Mouse (Mus musculus) neural tube, embryonic 14.5 days (tissue): Measurements from ENCODE around the gene Ptcd1. TPM values are rescaled to one million over a fixed set of nuclear protein-coding genes. Genes with fewer than 3 reads are reported as not detected.

Experiments
- ATAC-seq: fragments of 200-750 bp; cut with Nextera tagmentation; 2 replicates; pipeline ENCODE4 v1.8.0; 2017; ENCODE audit warnings: low read depth, mild to moderate bottlenecking, moderate TSS enrichment, moderate library complexity
- H3K27ac ChIP-seq: fragments of 300-500 bp; sonication (generic); 2 replicates; pipeline ENCODE4 v1.5.1; 2014; ENCODE audit warnings: low read depth, mild to moderate bottlenecking, control low read depth, low read length, moderate library complexity, mixed read lengths
- H3K27me3 ChIP-seq: fragments of 300-500 bp; sonication (generic); 2 replicates; pipeline ENCODE4 v1.6.1; 2014; ENCODE audit warnings: low read length; ENCODE audit not compliant: control insufficient read depth, insufficient read depth
- H3K36me3 ChIP-seq: fragments of 300-500 bp; sonication (generic); 2 replicates; pipeline ENCODE4 v1.6.1; 2014; ENCODE audit warnings: low read length, mixed read lengths; ENCODE audit not compliant: control insufficient read depth, insufficient read depth
- H3K4me1 ChIP-seq: fragments of 300-500 bp; sonication (generic); 2 replicates; pipeline ENCODE4 v1.6.1; 2014; ENCODE audit warnings: low read length; ENCODE audit not compliant: control insufficient read depth, insufficient read depth
- H3K4me2 ChIP-seq: fragments of 300-500 bp; sonication (generic); 2 replicates; pipeline ENCODE4 v1.6.1; 2014; ENCODE audit warnings: mild to moderate bottlenecking, low read depth, low read length, control low read depth
- H3K4me3 ChIP-seq: fragments of 300-500 bp; sonication (generic); 2 replicates; pipeline ENCODE4 v1.5.1; 2014; ENCODE audit warnings: low read depth, low read length, control low read depth, mixed read lengths
- H3K9ac ChIP-seq: fragments of 300-500 bp; sonication (generic); replicated peaks from 2 replicates; pipeline ENCODE4 v1.6.1; 2014; ENCODE audit warnings: low read depth, mild to moderate bottlenecking, control low read depth, low read length, mixed read lengths
- H3K9me3 ChIP-seq: fragments of 300-500 bp; sonication (generic); 2 replicates; pipeline ENCODE4 v1.6.1; 2016; ENCODE audit warnings: low read length; ENCODE audit not compliant: control insufficient read depth
- WGBS: fragments of 180-500 bp; shearing (Covaris S2); extraction: QIAGEN DNeasy Blood & Tissue Kit; methylation state at CpG from one replicate; pipeline ENCODE4 v1.1.7; 2014; 5-methylcytosine and 5-hydroxymethylcytosine counted together
- polyA plus RNA-seq: library from polyadenylated mRNA; unstranded; fragments of >200 nt; fragmentation: Nextera tagmentation; extraction: Ambion mirVana; gene quantifications from 2 replicates; pipeline ENCODE4 v1.2.1, GENCODE M21; 2014

Ptcd1 gene
- polyA plus RNA-seq, 1 experiment from 2014 or later: 15.9 TPM

DNA sequence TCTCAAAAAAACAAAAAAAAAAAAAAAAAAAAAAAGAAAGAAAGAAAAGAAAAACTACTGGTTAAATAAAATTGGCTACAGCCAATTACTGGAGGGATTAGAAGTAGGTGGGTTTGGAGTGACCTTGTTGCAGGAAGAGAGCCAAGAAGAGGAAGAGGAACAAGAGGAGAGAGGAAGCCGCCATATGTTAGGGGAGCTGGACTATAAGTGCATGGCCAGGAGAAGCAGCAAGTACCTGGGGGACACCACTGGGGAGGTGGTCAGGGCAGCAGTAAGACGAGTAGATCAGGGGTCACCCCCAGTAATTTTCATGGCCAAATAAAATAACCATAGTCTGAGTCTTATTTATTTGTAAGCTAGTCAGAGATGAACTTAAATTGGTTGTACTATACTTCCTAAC is 18.3 kb upstream of the Ptcd1 start:
- no peaks in the 10 kb centered on the region for H3K9me3 ChIP-seq
- H3K27me3 ChIP-seq: no peaks in the 10 kb centered on the region
- no peak overlapping the region for H3K9ac ChIP-seq
- no peak overlapping the region for H3K4me2 ChIP-seq
- WGBS: 90% methylated on average over 2 of the region's 2 CpGs
- peaks cover 57% of the 10 kb centered on the region for H3K36me3 ChIP-seq
- ATAC-seq: no peak
- no peak overlapping the region for H3K4me3 ChIP-seq
- no peak overlapping the region for H3K27ac ChIP-seq
- H3K4me1 ChIP-seq: peaks cover 5% of the 10 kb centered on the region; the same call in 1 of the 2 replicates

DNA sequence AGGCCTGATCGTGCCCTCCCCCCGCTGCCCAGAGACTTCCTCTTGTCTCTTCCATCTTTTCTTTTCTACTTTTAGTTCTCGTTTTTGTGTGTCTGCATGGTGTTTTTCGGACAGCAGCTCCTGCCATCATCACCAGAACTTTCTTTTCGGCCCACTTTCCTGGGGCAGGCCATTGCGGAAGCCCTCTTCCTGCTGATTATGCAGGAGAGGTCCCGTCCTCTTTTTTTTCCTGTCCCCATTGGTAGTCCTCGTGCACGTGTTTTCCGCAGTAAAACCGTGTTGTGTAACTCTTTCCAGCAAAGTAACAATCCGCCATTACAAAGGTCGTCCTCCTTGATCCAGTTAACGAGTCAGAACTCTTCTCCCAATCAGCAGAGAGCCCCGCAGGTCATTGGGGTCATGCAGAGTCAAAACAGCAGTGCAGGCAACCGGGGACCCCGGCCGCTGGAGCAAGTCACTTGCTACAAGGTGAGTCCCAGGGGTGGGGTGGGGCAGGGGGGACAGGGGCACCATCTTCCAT is 11.6 kb upstream of the Ptcd1 start:
- H3K9ac ChIP-seq: no peak overlapping the region
- H3K9me3 ChIP-seq: no peaks in the 10 kb centered on the region
- 89% methylated on average over 18 of the region's 18 CpGs for WGBS
- ATAC-seq: no peak
- no peaks in the 10 kb centered on the region for H3K27me3 ChIP-seq
- H3K36me3 ChIP-seq: peaks cover 73% of the 10 kb centered on the region
- H3K4me2 ChIP-seq: no peak overlapping the region
- no peaks in the 10 kb centered on the region for H3K4me1 ChIP-seq
- H3K4me3 ChIP-seq: no peak overlapping the region
- no peak overlapping the region for H3K27ac ChIP-seq

DNA sequence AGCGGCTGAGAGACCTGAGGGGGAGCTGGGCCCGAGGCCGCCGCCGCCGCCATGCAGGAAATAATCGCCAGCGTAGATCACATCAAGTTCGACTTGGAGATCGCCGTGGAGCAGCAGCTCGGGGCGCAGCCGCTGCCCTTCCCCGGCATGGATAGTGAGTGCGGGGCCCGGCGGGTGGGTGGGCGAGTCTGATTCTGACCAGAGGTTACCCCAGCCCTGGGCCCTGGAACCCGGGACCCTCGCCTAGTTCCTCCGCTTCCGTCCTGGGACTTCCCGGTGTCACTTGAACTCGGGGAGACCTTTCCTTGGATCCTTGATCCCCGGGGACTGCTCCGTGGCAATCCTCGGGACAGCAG is 376 bp upstream of the Ptcd1 start:
- 0 out of 2 replicates have a peak overlapping the region, but pooled peaks have one; percentile 28 for H3K27ac ChIP-seq
- H3K9ac ChIP-seq: peak overlapping the region; percentile 90
- WGBS: 0% methylated on average over 28 of the region's 28 CpGs
- ATAC-seq: peak; percentile 61
- H3K4me1 ChIP-seq: peaks cover 22% of the 10 kb centered on the region
- H3K36me3 ChIP-seq: peaks cover 33% of the 10 kb centered on the region
- H3K4me3 ChIP-seq: peak overlapping the region; percentile 87
- no peaks in the 10 kb centered on the region for H3K9me3 ChIP-seq
- H3K27me3 ChIP-seq: no peaks in the 10 kb centered on the region; the same call in 1 of the 2 replicates
- peak overlapping the region; percentile 94 for H3K4me2 ChIP-seq

DNA sequence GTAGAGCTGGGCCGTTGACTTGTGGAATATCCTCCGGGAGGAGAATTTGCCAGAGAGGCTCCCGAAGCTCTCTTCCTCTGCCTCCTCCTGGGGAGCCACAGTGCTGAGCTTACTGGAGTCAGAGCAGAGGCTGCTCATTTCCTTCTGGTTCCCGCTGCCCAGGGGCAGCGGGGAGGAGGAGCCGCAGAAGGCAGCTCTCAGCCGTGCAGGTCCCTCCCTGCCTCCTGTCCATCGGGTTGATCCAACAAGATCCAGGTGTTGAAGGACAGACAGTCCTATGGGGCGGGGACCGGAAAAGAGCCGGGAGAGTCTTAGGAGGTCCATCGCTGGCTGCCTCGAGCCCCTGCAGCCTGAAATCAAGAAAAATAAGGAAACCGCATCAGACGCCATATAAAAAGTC is 1.7 kb downstream of the Ptcd1 start:
- H3K9me3 ChIP-seq: no peaks in the 10 kb centered on the region
- H3K9ac ChIP-seq: no peak overlapping the region
- 92% methylated on average over 15 of the region's 15 CpGs for WGBS
- ATAC-seq: no peak
- H3K27me3 ChIP-seq: no peaks in the 10 kb centered on the region; the same call in 1 of the 2 replicates
- H3K4me1 ChIP-seq: peaks cover 22% of the 10 kb centered on the region
- H3K27ac ChIP-seq: no peak overlapping the region
- peaks cover 38% of the 10 kb centered on the region; the same call in 1 of the 2 replicates for H3K36me3 ChIP-seq
- no peak overlapping the region for H3K4me3 ChIP-seq
- no peak overlapping the region for H3K4me2 ChIP-seq

DNA sequence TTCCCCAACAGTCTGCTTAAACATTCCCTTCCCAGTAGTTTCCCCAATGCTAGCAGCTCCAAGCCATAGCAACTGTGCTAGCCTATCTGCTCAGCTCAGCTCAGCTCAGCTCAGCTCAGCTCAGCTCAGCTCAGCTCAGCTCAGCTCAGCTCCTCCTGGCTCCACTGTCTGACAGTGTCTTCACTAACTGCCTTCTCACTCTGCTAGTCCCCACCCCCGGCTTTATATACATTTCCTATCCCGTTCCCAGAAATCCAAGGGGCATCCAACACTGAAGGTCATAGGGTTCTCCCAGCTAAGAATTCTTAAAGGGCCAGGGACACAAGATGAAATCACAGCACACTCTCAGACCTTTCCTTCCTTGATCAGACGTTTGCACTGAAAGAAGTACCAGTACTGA is 2.2 kb downstream of the Ptcd1 start:
- peaks cover 43% of the 10 kb centered on the region; the same call in 1 of the 2 replicates for H3K36me3 ChIP-seq
- no peak overlapping the region for H3K9ac ChIP-seq
- no peak overlapping the region for H3K4me3 ChIP-seq
- no peaks in the 10 kb centered on the region; the same call in 1 of the 2 replicates for H3K27me3 ChIP-seq
- no peak overlapping the region for H3K27ac ChIP-seq
- H3K4me2 ChIP-seq: no peak overlapping the region
- no peak for ATAC-seq
- no peaks in the 10 kb centered on the region for H3K9me3 ChIP-seq
- WGBS: 80% methylated on average over 3 of the region's 3 CpGs
- peaks cover 22% of the 10 kb centered on the region for H3K4me1 ChIP-seq

DNA sequence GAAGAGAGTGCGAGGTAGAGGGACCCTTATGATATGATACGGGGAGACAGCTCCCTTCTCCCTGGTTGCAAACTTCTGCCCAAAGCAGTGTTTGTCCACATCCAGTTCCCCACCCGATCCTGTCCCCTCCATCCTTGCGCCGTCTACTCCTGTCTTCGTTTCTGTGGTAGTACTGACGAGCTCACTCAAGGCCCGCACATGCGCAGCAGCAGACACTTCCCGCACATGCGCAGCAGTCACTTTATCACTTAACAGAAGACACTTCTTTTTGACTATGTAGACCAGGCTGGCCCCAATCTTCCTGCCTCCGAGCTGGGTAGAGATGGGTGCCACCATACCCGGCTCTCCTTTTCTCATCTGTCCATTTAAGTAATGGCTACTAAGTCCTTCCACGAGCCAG is 5.5 kb downstream of the Ptcd1 start:
- H3K9ac ChIP-seq: no peak overlapping the region
- peaks cover 7% of the 10 kb centered on the region for H3K4me1 ChIP-seq
- H3K36me3 ChIP-seq: peaks cover 64% of the 10 kb centered on the region
- H3K9me3 ChIP-seq: no peaks in the 10 kb centered on the region
- no peak for ATAC-seq
- H3K27ac ChIP-seq: no peak overlapping the region
- H3K4me2 ChIP-seq: no peak overlapping the region
- 96% methylated on average over 14 of the region's 14 CpGs for WGBS
- no peak overlapping the region for H3K4me3 ChIP-seq
- no peaks in the 10 kb centered on the region for H3K27me3 ChIP-seq

DNA sequence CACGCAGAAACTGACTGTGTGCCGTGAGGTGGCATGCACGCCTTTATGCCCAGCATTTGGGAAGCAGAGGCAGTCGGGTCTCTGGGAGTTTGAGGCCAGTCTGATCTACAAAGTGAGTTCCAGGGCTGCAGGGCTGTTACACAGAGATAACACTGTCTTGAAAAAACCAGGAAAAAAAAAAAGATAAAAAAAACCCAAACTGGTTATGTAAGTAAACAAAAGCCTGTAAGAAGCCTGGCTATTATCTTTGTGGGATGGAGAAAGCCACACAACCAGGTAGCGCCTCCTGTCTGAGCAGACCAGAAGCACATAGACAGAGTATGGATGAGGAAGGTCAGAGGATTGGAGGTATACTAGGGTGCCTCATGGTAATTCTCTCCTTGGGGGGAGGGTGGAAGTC is 14.2 kb downstream of the Ptcd1 start:
- Histone ChIP-seq H3K4me1 (no peaks in the 10 kb centered on the region), H3K9me3 (no peaks in the 10 kb centered on the region), H3K9ac (no peak overlapping the region), H3K36me3 (peaks cover 72% of the 10 kb centered on the region), H3K27ac (no peak overlapping the region), H3K4me3 (no peak overlapping the region), H3K27me3 (no peaks in the 10 kb centered on the region), H3K4me2 (no peak overlapping the region)
- 94% methylated on average over 5 of the region's 5 CpGs for WGBS
- ATAC-seq: no peak

DNA sequence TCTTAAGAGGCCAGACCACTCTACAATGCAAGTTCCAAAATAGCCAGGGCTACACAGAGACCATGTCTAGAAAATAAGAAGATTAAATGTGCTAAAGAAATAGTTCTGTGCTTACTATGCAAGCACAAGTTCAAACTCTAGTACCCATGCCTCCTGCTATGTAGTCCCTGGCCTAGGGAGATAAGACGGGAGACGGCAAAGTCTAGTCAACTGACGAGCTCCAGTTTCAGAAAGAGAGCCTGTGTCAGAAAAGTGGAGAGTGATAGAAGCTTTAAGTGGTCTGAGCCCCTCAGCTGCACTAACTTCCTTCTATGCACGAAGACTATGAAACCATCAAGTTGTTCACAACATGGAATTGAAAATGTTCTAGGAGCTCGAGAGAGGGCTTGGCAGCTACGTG is 17.6 kb downstream of the Ptcd1 start:
- 93% methylated on average over 6 of the region's 6 CpGs for WGBS
- H3K4me1 ChIP-seq: no peaks in the 10 kb centered on the region

DNA sequence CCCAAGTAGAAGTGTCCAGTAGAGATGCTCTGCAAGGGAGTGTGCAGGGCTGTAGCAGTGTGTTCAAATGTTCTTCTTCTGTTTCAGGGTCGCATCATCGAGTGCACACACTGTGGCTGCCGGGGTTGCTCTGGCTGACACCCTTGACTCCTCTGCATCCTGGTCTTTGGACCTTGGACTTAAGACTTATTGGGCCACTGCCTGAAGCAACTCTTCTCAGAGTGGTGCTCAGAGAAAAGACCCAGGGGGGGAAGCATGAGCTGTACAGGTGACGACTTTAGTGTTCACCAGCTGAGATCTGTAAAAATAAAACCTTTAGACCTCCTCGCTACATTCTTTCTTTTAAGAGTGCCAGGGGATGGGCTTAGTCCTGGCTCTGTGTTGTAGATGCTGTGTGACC is 19.2 kb downstream of the Ptcd1 start:
- peaks cover 86% of the 10 kb centered on the region for H3K36me3 ChIP-seq
- H3K4me3 ChIP-seq: no peak overlapping the region
- no peak for ATAC-seq
- no peak overlapping the region for H3K9ac ChIP-seq
- H3K9me3 ChIP-seq: no peaks in the 10 kb centered on the region
- H3K27ac ChIP-seq: no peak overlapping the region
- no peak overlapping the region for H3K4me2 ChIP-seq
- H3K4me1 ChIP-seq: no peaks in the 10 kb centered on the region
- H3K27me3 ChIP-seq: no peaks in the 10 kb centered on the region
- 93% methylated on average over 5 of the region's 5 CpGs for WGBS

More for the DNA sequence above, 17.6 kb downstream of the Ptcd1 start:
- H3K4me2 ChIP-seq: no peak overlapping the region
- no peak overlapping the region for H3K27ac ChIP-seq
- no peaks in the 10 kb centered on the region for H3K27me3 ChIP-seq
- no peak overlapping the region for H3K4me3 ChIP-seq
- no peaks in the 10 kb centered on the region for H3K9me3 ChIP-seq
- peaks cover 85% of the 10 kb centered on the region for H3K36me3 ChIP-seq
- no peak for ATAC-seq
- no peak overlapping the region for H3K9ac ChIP-seq
